Mouse (Mus musculus): Measurements from ENCODE around the gene Cda.

Gene Cda

DNA sequence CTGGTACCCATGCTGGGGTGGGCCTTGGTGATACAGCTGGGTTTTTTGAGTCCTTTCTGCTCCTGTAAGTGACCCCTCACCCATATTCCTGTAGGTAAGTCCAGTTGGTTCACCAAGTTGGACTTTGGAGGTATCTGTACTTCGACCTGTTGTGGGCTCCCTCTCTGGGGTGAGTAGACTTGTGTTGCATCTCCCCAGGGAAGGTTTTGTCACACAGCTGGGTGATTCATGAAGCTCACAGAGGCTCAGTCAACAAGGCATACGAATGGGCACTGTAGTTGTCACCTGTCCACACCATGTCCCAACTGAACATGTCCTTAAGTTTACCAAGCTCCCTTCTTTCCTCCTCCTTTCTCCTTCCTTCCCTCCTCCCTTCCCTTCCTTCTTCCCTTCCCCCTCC, 1.2 kb downstream of the Cda start:
- no peak for DNase-seq

- no peak for DNase-seq
Observed at GRCm38 (mm10) chr4:138363511-138363910, 4.3 kb downstream of the Cda start.

- no peak for DNase-seq
Observed at GRCm38 (mm10) chr4:138362883-138363282, 4.9 kb downstream of the Cda start.

- no peak for DNase-seq
Observed at GRCm38 (mm10) chr4:138361370-138361821, 6.4 kb downstream of the Cda start.

GRCm38 (mm10) chr4:138358176-138358575, 9.6 kb downstream of the Cda start:
- no peak for DNase-seq

DNA sequence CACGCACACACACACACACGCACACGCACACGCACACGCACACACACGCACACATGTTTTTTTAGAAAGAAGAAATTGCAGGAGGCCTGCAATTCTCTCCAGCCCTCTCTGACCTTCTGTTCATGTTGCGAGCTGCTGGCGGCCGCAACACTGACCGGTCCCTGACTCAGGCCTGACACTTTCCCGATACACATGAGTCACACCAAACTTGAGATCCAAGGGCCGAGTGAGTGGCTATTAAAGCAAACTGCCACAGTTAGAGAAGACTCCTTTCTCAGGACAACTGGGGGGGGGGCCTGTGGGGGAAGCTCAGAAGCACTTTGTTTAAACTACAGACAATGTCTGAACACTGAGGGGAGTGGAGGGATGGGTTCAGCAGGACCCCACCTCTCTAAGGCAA, 11.2 kb downstream of the Cda start:
- DNase-seq, result no peak

GRCm38 (mm10) chr4:138356141-138356540, 11.7 kb downstream of the Cda start:
- DNase-seq, result no peak

- DNase-seq, result no peak
Observed at GRCm38 (mm10) chr4:138355496-138355895, 12.3 kb downstream of the Cda start.

DNA sequence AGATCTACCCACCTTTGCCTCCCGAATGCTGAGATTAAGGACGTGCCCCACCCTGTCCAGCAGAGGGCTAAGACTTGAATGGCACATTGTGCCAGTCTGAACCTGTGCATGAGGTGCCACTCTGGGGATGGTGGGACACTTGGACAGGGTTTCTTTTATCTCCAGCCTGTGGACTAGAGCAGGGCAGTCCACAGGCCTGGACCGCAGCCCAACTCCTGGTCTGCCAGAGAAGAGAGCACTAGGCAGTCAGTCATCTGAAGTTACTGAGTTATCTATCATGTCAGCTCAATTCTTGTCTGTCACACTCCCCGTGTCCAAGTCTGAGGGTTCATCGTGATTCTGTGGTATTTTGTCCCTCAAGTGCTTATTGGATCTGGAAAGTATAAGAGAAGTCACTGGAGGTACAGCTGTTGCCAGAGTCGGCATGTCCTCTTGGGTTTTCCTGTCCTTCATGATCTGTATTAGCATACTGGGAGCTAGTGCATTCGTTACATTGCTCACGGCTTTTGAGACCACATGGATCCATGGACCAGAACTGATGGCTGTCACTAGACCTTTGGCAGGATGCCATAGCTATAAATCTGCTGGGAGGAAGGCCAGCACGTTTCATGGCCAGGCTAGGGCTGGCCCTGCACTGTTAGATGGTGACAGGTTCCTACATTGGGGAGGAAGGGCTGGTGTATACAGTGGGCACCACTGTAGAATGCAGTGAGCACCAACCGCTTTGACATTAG, 14.2 kb downstream of the Cda start:
- DNase-seq, result no peak

GRCm38 (mm10) chr4:138352692-138353091, 15.1 kb downstream of the Cda start:
- no peak for DNase-seq

- DNase-seq, result no peak
Observed at GRCm38 (mm10) chr4:138351821-138352220, 16.0 kb downstream of the Cda start.

DNA sequence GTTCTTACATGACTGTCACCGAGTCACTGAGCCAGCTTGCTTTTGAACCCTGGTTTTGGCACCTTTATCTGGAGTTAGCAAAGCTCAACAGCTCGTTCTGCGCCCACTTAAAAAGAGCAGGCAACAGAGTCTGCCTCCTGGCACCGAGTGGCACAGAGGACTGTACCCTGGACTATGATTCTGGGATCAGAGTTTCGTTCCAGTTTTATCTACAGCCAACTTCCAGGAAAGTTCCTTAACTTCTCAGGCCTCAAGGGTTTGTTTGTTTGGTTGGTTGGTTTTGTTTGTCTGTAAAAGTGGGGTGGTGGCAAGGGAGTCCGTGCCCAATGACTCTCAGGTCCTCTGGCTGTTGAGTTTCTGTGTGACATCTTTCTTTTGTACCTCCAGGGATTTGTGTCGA, 19.1 kb downstream of the Cda start:
- no peak for DNase-seq

DNA sequence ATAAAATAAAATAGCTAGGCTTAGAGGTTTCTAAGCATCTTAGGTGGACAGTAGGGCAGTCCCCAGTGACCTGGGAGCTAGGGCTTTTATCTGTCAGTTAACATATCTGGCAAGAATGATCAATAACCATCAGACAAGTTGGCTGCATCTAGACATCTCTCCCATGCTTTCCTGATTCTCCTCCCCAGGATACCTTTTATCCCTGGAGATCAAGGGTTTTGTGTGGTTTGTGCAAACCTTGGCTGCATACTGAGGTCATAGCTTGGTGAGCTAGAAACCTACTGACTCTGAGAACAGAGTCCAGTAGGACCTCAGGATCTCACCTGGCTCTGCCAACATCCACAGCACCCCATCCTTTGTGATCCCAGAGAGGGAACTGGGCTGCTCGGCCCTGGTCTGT, 20.5 kb downstream of the Cda start:
- DNase-seq, result no peak

- no peak for DNase-seq
Observed at GRCm38 (mm10) chr4:138344891-138345545, 22.8 kb downstream of the Cda start.

- no peak for DNase-seq
Observed at GRCm38 (mm10) chr4:138343341-138343837, 24.4 kb downstream of the Cda start.

DNA sequence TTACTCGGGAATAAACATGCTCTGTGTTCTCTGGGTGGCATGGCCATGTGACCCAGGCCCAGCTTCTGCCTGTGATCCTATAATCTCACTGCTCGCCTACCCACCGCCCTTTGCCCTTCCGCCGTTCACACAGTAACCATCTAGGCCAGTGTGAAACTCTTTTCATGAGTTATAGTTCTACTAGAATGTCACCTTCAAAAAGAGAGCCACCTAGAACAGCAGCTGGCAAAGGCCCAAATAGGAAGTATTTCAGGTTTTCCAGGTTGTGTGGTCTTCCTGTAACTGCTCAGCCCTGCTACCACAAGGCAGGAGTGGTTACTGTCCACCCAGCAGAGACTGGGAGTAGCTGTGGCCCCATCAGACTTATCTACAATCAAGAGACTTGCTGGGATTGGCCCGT, 25.0 kb downstream of the Cda start:
- peak; percentile 44 for DNase-seq

- DNase-seq, result no peak
Observed at GRCm38 (mm10) chr4:138342048-138342447, 25.7 kb downstream of the Cda start.

DNA sequence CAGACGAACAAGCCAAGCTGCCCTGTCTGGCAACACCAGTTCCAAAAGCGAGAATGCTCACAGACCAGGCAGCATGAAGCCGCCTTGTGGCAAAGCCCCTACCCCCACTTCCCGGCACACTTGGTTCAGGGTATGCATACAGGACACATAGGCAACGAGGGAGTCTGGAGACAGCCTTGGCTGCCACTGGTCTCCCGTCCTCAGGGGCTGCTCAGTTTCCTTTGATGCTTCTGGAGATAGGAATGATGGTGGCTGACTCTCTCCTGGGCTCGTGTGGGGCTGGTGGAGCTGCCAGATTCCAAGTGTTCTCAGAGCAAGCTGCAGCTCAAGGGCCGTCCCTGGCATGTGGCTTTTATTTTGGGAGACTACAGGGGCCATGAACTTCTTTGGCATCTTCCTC, 26.4 kb downstream of the Cda start:
- no peak for DNase-seq

GRCm38 (mm10) chr4:138339963-138340362, 27.8 kb downstream of the Cda start:
- peak; percentile 48 for DNase-seq

GRCm38 (mm10) chr4:138337341-138337740, 30.5 kb downstream of the Cda start:
- DNase-seq, result no peak

DNA sequence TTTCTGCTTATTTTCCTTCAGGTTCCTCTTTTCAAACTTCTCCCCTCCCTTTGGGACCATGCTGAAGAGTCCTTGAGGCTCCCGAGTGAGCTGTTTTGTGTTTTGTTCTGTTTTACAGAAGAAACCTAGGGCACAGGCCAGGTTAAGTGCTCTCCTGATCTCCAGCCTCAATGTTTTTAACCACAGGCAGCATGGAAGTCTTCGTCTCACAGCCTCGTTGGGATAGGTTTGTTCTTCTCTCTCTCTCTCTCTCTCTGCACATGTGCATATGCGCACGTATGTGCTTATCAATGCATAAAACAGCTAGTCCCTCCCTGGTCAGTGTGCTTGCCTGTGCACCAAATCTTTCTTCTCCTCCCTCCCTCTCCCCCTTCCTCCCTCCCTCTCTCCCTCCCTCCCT, 30.9 kb downstream of the Cda start:
- no peak for DNase-seq

GRCm38 (mm10) chr4:138335648-138336047, 32.1 kb downstream of the Cda start:
- no peak for DNase-seq

DNA sequence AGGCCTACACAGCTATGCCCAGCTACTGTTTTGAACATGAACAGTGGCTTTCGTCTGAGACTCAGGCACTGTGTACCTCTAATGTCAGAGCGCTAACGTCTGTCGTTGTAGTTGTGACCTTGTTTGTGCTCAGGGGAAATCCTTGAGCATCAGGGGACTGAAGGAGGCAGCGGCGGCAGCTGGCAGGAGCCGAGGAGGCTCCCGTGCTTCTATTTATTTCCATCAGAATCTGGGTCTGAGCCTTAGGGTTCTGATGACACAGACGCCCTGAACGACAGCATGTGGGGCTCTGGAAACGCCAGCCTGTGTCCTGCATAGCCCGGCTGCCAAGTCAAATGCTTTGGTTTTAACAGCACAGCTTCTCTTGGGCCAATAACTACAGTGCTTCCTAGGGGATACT, 32.8 kb downstream of the Cda start:
- no peak for DNase-seq

- no peak for DNase-seq
Observed at GRCm38 (mm10) chr4:138333135-138333534, 34.7 kb downstream of the Cda start.

All from liver (tissue).